Mouse (Mus musculus) liver, embryonic 14.5 days (tissue): ENCODE measurements at regions not wholly inside any gene's neighbourhood (a gene's known extent, or its start where the extent isn't known, plus 50 kb on each side); places are given as distances from the start of the nearest gene placed in this dataset.

Experiments
- CTCF ChIP-seq: IDR thresholded peaks from 2 replicates; pipeline ENCODE4 v1.5.1; 2016; ENCODE audit warnings: antibody characterized with exemption, low read depth, control low read depth
- EP300 ChIP-seq: IDR thresholded peaks from 2 replicates; pipeline ENCODE4 v1.6.1; 2016; ENCODE audit warnings: antibody characterized with exemption, low read depth

- no peak for TF ChIP-seq CTCF
- TF ChIP-seq EP300 = no peak
These were observed 130.1 kb upstream of the Krr1 start for GRCm38 (mm10) chr10:111842321-111842775.
